Mouse (Mus musculus): ENCODE measurements at regions not wholly inside any gene's neighbourhood (a gene's known extent, or its start where the extent isn't known, plus 50 kb on each side); places are given as distances from the start of the nearest gene placed in this dataset.

DNA sequence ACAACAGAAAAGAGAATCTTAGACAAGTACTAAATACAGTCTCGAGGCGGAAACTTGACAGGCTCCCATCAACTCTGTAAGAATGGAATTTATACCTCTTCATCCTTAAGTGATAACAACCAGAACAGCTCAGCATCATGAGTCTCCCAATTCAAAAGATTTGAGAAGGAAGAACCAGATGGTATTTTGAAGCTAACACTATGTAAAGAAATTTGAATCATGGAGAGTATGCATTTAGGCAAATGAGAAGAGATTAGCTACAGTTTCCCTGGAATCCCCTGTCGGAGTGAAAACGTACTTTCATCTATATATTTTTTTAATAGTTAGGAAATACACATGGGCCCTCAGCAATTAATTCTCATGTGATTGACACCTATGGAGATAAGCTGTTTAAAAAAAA, 140.9 kb downstream of the Nrip1 start:
- no peak for DNase-seq (ENCODE audit: low read depth, low spot score)

DNA sequence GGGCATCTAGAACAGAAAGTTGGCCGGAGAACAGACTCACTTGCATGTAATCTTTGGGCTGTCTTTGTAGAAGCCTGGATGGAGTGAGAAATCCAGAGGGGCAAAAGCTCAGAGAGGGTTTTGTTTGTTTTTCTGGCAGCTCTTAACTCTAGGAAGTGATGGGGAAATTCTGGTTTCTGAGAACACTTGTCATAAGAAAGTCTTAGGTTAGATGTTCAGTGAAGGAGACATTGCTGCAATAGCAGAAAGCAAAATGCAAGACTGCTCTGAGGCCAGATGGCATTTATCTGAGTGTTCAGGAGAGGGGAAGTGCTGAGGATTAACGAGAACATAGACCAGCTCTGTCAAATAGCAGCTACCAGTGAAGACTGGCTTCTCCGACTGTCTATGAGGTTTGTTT, 141.5 kb downstream of the Nrip1 start:
- no peak for DNase-seq (ENCODE audit: low read depth, low spot score)

DNA sequence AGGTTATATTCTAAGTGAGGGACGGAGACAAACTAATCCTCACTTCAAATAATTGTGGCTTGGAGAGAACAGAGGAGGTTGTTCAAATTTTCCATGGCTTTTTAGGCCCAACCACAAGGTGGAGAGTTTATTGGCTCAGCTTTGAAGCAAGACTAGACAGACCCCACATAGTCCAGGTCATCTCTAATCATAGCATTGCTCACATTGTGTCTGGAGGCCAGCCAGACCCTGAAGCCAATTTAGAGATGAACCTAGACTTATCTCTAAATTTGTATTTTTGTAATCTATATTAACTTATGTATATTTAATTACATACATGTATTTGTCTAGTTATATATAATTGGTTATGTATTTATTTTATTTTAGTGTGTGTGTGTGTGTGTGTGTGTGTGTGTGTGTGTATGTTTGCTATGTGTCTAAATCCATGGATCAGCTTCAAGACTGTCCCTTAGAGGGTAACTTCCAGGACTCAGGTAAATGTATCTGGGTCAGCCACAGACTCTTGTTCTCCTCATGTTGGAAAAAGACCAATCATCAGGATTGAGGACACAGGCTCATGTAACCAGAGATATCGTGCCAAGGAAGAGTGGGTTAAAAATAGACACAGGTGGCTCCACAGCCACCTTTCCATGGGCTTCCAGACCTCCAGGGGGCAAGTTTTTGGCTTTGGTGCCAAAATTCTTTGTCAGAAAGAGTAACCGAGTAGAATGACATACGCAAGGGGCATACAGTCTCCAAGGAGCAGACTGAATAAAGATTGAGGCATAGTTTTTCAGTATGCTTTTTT, 142.9 kb downstream of the Nrip1 start:
- DNase-seq (ENCODE audit: low read depth, low spot score), result no peak

DNA sequence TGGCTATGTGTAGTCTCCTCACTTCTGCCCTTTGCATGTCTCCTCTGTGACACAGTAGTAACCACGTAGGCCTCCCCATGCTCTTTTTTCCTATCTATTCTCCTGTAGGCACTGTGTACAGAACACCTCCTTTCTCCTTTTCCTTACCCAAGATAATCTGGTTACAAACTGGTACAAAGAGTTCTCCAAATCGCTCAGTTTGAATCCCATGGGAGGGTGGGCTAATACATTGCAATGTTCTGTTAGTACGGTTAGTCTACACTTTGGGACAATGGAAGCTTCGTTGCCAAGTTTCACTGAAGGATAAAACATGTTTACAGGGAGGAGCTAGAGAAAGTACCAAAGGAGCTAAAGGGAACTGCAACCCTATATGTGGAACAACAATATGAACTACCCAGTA, 145.2 kb downstream of the Nrip1 start:
- no peak for DNase-seq (ENCODE audit: low read depth, low spot score)

DNA sequence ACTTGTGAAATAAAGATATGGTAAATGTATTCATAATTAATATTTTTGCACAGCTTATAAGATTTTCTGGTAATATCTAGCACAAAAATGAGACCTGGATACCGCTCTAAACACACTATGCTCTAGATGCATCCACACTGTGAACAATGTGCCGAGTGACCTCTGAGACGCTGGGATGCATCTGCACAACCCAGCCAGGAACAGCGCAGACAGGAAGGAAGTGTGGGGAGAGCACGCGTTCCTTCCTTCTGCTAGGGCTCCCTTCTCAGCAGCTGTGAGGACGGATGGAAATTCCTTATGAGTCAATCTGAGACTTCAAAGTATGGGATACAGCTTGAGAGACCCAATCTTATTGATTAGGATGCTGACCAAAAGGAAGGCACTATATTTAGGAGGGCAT, 147.2 kb downstream of the Nrip1 start:
- no peak for DNase-seq (ENCODE audit: low read depth, low spot score)

DNA sequence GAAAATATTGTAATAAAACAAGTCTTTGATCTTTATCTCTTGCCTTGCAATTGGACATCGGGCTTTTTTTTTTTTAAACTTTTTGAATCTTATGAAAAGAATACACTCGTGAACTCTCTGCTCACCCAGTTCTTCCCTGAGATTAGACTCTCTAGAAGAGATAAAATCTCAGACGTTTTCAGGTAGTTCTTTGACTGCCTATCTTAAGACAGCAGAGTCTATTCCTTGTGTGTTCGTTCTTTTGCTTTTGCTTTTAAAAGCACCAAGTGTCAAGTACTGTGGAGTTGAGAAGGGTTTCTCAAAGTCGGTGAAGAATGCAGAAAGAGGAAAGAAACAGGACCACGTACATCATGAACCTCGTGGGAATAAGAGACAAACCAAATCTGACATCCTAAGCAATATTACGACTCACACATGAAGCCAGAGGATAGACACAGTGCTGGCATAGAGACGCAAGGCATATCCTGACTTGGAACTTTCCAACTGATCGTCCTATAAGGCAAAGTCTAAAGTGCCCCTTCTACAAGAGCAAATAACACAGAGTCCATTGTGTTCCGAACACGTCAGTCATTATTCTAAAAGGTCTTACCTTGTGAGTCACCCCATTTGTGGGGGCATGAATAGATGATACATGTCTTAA, 147.9 kb downstream of the Nrip1 start:
- no peak for DNase-seq (ENCODE audit: low read depth, low spot score)

DNA sequence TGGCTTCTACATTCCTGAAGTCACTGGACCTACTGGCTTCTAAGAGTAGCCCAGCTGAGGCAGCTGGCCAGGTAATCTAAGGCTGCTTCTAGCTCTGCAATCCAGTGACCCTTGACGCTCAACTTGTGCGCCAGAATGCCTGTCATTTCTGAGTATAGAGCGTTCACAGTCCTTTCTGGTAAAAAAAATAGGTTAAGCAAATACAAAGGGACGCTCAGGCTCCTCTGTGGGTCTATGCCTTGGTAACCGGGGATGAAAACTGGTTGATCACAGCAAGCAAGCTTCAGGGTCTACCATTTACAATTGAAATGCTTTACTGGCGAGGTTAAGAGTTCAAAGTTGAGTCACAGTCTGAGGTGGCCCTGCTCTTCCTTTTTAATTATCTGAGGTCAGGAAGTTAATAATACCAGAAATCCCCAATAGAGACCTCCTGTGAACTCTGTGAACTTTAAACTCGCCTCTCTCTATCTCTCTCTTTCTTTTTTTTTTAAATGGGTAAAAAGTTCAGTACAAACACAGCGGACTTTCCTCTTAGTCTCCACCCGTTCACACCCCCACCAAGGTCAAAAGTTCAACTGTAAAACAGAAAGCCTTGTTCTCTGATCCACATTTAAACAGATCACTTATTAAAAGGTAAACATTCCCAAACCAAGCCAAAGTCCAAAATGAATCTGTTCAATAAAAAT, 148.6 kb downstream of the Nrip1 start:
- DNase-seq (ENCODE audit: low read depth, low spot score), result no peak

DNA sequence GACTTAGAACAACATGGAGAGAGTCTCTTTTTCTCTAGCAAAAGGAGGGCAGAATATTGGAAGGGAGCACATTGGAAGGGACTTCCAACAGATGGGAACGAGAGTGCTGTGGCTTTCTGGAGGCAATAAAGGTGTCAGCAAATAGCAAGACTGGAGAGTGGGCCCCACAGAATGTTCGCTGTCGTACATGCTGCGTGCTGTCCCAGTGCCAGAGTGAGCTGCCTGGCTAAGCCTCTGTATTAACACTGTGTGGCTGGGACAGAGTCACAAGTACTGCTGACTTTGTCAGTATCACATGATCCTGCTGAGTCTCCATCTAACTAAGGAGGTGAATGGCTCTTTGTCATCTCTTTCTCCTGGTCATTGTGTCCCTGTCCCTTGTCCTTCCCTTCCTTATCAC, 149.9 kb downstream of the Nrip1 start:
- DNase-seq (ENCODE audit: low read depth, low spot score), result no peak

DNA sequence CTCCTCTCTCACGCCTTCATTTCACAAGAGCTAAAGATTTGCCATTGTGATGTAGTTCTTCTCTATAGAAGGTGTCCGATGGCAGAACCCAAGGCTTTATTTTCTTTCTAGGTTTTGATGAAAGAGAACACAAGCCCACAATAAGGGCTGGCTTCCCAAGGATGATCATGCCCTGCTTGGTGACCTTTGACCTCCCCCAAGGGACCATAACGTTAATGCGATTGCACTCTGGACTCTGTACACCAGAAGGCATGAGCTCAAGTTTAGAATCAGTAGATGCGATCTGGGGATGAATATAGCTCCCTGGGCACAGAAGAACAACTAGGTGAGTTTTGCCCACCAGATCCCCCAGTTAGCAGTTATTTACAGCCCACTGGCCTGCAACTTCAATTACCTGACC, 150.7 kb downstream of the Nrip1 start:
- no peak for DNase-seq (ENCODE audit: low read depth, low spot score)

DNA sequence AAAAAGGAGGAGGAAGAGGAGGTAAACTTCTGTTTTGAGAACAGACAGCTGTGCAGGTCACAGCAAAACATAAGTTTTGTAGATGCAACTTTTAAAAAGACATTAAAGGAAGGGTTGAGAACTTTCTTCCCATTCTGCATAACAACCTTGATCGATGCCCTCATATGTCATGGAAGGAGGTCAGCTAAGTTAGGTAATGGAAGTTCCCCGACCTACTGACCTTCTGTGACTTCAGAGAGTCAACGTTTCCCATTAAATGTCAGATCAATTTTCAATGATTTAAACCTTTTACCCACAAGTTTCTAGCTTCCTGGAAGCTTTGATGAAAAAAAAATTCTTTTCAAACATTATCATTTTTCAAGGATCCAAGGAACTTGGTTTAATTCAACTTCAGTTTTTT, 153.2 kb downstream of the Nrip1 start:
- DNase-seq (ENCODE audit: low read depth, low spot score), result no peak

DNA sequence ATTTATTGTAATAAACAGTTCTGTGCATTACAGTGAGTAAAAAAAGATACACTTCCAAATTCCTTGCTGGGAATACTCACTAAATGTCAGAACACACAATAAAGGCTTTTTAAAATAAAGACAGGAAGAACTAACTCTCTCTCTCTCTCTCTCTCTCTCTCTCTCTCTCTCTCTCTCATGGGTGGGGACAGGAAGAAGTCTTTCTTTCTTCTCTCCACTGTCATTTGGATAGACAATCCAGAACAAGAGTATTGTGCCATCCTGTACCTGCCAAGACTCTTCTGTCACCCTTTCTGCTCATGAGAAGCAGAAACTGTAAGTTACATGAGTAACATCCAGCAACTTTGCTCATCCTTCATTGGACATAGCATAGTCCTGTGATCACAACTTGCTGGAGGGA, 154.4 kb downstream of the Nrip1 start:
- DNase-seq (ENCODE audit: low read depth, low spot score), result no peak

DNA sequence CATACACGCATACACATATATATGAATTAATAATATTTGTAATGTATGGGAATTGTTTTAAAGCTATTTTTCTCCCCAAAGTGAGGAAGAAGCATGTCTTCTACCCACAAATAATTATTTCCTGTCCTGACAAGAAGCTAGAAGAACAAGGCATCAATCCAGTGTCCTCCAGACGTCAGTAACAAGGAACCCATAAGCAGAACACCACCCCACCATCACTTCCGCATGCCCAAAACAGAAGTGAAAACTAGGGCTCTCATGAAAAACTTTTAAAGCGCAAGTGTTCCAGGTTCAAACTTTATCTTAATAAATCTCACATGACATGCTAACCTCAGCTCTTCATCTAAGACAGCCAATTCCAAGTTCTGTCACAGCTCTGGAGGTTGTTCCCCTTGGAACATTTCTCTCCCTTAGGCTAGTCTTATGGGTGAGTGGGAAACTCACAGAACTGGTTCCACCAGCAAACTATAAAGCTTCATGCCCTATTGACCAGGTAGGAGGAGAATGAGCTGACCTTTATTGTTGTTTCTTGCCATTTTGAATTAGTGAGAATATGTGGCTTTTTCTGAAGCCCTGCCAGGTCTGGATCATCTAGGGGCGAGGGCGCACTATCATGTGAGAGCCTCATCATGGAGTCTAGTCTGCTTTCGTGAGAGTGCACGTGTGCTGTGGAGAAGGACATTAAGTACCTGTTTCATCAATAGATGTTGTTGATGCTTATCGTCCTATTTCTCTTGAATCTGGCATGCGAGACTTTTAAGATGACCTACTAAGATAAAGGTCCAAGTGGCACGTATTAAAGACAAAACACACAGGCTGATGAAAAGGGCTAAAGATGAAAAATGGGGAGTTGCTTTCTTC, 155.1 kb downstream of the Nrip1 start:
- DNase-seq (ENCODE audit: low read depth, low spot score), result no peak

DNA sequence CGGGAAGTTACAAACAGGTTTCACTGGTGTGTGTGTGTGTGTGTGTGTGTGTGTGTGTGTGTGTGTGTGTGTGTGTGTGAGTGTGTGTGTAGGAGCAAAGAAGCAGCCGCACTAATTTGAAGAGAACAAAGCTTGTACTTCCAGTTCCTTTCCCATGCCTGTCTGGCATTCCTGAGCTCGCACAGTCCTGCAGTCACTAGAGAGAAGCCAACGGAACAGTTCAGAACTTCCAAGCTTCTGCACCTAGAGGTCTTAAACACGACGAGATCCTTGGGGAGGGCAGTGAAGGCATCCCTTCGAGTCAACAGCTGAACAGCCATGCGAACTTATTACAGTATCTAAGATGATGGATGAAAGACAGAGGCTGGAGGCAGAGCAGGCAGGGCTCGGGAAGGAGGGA, 157.4 kb downstream of the Nrip1 start:
- DNase-seq (ENCODE audit: low read depth, low spot score), result no peak

DNA sequence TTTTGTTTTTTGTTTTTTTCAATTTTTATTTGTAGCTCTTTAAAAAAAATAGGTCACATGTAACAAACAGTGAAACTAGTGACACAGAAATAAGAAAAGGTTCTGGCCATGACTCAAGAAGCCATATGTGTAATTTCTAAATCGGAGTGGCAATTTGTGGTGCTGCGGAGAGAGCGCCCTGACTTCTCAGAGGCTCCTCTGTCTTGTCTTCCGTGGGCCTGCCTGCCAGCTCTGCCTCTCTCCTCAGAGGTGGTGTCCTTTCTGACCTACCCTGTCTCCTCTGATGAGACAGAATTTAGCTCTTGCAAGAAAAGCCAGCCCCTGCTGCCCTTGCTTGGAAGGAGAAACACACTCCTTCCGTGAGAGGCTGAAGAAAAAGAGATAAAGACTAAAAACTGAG, 158.1 kb downstream of the Nrip1 start:
- no peak for DNase-seq (ENCODE audit: low read depth, low spot score)

DNA sequence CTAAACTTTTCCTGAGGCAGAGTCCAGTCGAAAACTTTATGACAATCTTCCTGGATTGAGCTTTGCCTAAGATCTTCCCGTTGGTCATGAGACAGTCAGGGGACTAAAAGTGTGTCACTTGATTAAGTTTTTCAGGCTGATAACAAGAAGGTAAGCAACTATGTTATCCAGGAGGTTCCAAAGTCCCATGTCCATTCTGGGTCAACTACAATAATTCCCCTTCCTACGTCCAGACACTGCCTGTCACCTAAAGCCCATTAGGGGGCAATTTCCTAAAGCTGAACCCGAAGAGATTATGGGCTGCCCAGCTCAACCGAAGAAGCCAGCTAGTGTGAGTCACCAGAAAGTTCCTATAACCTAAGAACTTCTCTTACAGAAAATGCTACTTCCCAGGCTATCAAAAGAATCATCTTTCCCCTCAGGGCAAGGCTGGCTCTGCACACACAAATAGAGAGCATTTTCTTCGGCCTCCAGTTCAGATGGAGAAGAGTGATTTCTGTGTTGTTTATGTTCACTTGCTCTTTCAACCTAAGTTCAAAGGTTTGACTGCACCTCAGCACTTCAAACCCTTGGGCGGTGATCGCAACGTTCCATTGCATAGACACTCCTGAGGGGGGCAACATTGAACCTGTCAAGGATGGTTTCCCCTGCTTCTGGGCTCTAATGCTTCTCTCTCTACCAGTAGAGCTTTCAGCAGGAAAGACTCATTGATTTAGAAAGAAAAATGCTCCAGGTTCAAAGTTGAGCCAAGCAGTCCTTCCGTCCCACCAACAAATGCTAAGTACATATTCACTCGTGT, 171.7 kb downstream of the Nrip1 start:
- no peak for DNase-seq (ENCODE audit: low read depth, low spot score)

DNA sequence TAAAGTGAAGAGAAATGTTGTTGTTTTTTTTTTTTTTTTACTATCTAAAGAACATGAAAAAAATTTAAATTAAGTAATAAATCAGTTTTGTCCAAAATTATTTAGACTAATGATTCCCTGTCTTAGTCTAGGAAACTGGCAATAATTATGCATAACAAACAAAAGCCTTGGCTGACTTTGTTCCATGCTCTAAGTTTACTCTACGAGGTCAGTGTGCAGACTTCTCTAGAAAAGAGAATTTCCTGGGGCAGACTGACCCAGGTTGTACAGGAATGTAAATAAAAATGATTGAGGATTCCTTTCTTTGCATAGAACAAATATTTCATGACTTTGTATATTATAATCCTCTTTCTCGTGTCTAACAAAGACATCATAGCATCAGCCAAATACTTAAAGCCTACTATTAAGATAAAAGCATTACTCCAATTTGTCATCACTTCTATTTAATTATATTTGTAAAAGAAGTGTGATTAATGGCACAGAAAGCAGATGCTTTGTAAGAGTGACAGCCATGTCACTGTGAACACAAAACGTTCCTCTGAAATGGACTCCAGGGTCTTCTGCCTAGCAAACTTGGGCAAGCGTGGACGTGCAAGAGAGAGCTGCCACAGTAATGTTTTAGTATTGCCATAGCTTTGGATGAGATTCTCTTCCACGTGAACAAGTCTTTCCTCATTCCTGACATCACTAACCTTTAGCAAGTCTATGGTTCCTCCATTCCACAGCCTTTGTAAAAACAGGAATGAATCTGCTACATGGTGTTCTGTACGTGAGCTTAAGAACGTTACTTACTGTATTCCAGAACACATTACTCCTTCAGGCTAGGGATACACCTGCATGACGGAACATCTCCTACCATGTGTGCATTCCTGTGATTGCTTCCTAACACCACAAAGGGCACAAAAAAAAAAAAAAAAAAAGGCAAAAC, 172.6 kb downstream of the Nrip1 start:
- no peak for DNase-seq (ENCODE audit: low read depth, low spot score)

DNA sequence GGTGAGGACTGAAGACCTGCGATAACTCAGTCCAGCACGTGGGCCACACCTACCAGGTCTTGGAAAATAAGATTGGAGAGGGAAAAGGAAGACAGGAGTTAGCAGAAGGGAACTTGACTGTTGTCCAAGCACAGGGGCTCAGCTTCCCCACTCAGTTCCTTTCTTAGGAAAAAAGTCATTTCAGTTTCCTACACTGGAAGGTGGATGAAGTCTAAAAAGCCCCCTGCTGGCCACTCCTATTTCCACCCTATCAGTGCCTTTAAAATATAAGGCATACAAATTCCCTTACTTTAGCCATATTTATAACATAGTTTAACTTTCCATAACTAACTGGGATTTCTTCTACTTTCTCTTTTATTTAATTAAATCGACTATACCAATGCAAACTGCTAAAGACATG, 173.4 kb downstream of the Nrip1 start:
- peak; percentile 40 for DNase-seq (ENCODE audit: low read depth, low spot score)

DNA sequence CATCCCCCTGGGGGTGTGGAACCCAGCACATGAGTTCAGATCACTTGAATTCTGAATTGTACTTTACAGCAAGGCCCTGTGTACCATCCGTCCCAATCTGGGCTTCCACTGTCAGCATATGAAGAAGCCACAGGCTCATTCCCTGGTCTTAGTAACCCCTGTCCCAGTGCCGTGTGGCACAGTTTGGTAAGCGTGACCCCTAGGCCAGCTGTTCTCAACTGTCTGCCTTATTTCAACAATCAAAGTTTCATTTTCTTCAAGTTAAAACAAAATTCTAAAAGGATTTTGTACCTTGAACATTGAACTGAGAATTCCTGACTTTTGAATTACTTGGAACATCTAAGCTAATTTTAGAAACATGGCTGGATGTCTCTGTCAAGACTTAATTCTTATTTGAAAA, 174.6 kb downstream of the Nrip1 start:
- no peak for DNase-seq (ENCODE audit: low read depth, low spot score)

DNA sequence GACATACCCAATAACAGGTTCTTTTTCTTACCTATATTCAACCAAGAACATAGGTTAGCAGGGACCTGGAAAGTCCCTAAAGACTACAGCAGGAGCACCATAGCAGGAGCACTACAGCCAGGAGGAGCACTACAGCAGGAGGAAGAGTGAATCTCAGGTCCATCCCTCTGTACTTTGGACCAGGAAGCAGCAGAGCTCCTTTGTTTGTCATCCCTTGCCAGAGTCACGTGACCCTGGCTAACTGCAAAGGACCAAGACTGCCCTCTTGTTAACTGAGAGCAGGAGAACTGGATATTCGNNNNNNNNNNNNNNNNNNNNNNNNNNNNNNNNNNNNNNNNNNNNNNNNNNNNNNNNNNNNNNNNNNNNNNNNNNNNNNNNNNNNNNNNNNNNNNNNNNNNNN, 172.2 kb upstream of the Samsn1 start:
- DNase-seq (ENCODE audit: low read depth, low spot score), result no peak

DNA sequence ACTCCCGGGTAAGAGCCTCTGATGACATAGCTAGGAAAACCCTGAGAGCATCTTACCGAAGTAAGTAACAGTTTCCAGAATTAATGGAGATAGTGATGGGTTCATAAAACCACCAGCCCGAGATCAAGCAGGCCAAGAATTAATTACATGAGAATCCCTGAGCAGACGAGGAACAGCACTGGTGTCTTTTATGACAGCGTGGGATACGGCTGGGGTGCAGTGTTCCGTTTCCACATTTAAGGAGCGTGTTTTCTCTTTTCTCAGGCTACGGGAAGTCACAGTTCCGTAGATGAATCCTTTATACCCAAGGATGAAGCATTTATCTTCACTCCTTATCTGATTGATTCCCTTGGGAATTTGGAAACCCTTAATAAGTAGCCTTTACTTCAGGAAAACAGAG, 169.1 kb upstream of the Samsn1 start:
- no peak for DNase-seq (ENCODE audit: low read depth, low spot score)
